Mouse (Mus musculus) cerebellum, adult 2 months (tissue): ENCODE data around the gene Wnt5a.

Experiments
- CTCF ChIP-seq: fragments of 200-500 bp; IDR thresholded peaks from 2 replicates; pipeline ENCODE4 v1.5.1; 2011; ENCODE audit warnings: low read depth, mild to moderate bottlenecking, control low read depth, low read length, moderate library complexity, borderline replicate concordance; ENCODE audit not compliant: insufficient read depth
- POLR2A ChIP-seq: fragments of 200-500 bp; IDR thresholded peaks from 2 replicates; pipeline ENCODE4 v1.6.1; 2011; ENCODE audit warnings: low read length, control low read depth, borderline replicate concordance; ENCODE audit not compliant: insufficient read depth

DNA sequence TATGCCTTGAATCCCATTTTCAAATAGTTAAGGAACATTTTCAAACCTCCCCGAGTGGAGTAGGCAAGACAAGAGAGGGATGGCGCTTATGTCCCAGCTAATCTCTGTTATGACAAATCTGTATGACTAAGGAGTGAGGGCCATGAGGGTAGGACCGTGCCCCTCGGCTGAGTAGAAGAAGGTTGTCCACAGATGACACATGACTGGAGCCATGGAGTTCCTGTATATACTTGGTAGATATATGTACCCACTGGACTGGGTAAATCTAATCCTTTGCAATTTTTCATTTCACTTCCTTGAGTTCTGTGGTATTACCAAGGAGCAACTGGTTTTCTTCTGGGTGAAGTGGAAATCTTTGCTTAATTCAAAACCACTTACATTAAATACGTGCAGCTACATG is 10.3 kb upstream of the Wnt5a start:
- TF ChIP-seq CTCF (no peak), POLR2A (no peak)
